Comparison of ENCODE assay signal across 10 mouse cellular contexts in genomic region chr1:138835355-138835900, GRCm38 (mm10). TPM values are rescaled to one million over a fixed set of nuclear protein-coding genes. Genes with fewer than 3 reads are reported as not detected.
DNase-seq lines count a peak whose midpoint lies in the region; ATAC-seq and TF ChIP-seq lines count a peak whose summit lies in the region.
"Had no signal": no experiment of that assay in that cellular context is flagged by ENCODE, and none has a peak within 500 bp of the region (broad histone marks: within the 10 kb centered on the region; RNA-seq: fewer than 3 reads in every experiment).

No protein-coding gene starts in this region.

- intact Hi-C loops in gastrocnemius, postnatal 36 days (cut with DNase I) = loop anchor here (5.0 kb wide), 3 partner anchors 247 to 432 kb away; no protein-coding TSS in a partner anchor

- H3K4me2 ChIP-seq in heart, postnatal 0 days (ENCODE audit: low read depth, low read length) = no peak overlapping the region
- H3K4me2 ChIP-seq in limb, embryonic 13.5 days (replicated peaks) = peak overlapping the region; percentile 81
- H3K4me2 ChIP-seq: heart, embryonic 13.5 days had no signal

- TF ChIP-seq EP300 in heart, postnatal 0 days (IDR thresholded peaks at IDR 0.05; ENCODE audit: low read depth) = no peak

- ATAC-seq in heart, postnatal 0 days (ENCODE audit: insufficient read depth, low read depth) = no peak
- no peak for ATAC-seq in limb, embryonic 13.5 days (ENCODE audit: low FRiP score, low read depth)

- peak; percentile 77 for DNase-seq in heart, postnatal 0 days (ENCODE audit: low spot score)
- DNase-seq in heart, embryonic 10.5 days (ENCODE audit: low spot score) = no peak
- DNase-seq in CD4-positive, CD25-positive, alpha-beta regulatory T cell, adult 2 months (ENCODE audit: low read depth, low spot score) = peak; percentile 72
- peak; percentile 67 to 82 for DNase-seq in cerebellum, postnatal 10 days
- no peak for DNase-seq in ovary, postnatal 36 days (ENCODE audit: low spot score)
- DNase-seq in gastrocnemius, postnatal 36 days = no peak
- no peak for DNase-seq in adrenal gland, adult 8-10 months

- no peak overlapping the region for H3K9ac ChIP-seq in heart, postnatal 0 days (replicated peaks; ENCODE audit: low read depth, low read length)
- H3K9ac ChIP-seq in limb, embryonic 13.5 days = no peak overlapping the region
- H3K9ac ChIP-seq: heart, embryonic 13.5 days had no signal

- H3K4me1 ChIP-seq in heart, postnatal 0 days (ENCODE audit: control insufficient read depth, insufficient read depth) = no peaks in the 10 kb centered on the region
- 0 out of 2 replicates have a peak, but pooled peaks cover 5% of the 10 kb centered on the region for H3K4me1 ChIP-seq in heart, embryonic 10.5 days
- H3K4me1 ChIP-seq in limb, embryonic 13.5 days = peaks cover 48% of the 10 kb centered on the region

- peaks cover 78% of the 10 kb centered on the region for H3K27me3 ChIP-seq in heart, postnatal 0 days (ENCODE audit: control insufficient read depth, insufficient read depth, low read length)
- peaks cover 85% of the 10 kb centered on the region for H3K27me3 ChIP-seq in heart, embryonic 10.5 days (ENCODE audit: insufficient read depth, poor library complexity, severe bottlenecking)
- peaks cover 45% of the 10 kb centered on the region for H3K27me3 ChIP-seq in limb, embryonic 13.5 days

- 2% methylated on average over 3 of the region's 3 CpGs for WGBS in heart, postnatal 0 days
- 3% methylated on average over 3 of the region's 3 CpGs for WGBS in heart, embryonic 10.5 days
- WGBS in limb, embryonic 13.5 days = 5% methylated on average over 3 of the region's 3 CpGs

- H3K36me3 ChIP-seq in heart, postnatal 0 days (replicated peaks; ENCODE audit: control insufficient read depth, insufficient read depth, low read length) = no peaks in the 10 kb centered on the region
- H3K36me3 ChIP-seq in heart, embryonic 10.5 days = no peaks in the 10 kb centered on the region
- H3K36me3 ChIP-seq in limb, embryonic 13.5 days = peaks cover 3% of the 10 kb centered on the region; the same call in 1 of the 2 replicates
- H3K36me3 ChIP-seq: heart, embryonic 13.5 days had no signal

- no peak overlapping the region for H3K27ac ChIP-seq in heart, postnatal 0 days (ENCODE audit: low read depth)
- no peak overlapping the region for H3K27ac ChIP-seq in heart, embryonic 10.5 days
- H3K27ac ChIP-seq in limb, embryonic 13.5 days = no peak overlapping the region; the same call in 1 of the 2 replicates
- H3K27ac ChIP-seq: heart, embryonic 13.5 days had no signal

- TF ChIP-seq CTCF in heart, postnatal 0 days (IDR thresholded peaks at IDR 0.05; ENCODE audit: low read depth) = peak; percentile 72

- H3K9me3 ChIP-seq in heart, postnatal 0 days (replicated peaks; ENCODE audit: control insufficient read depth, low read length) = no peaks in the 10 kb centered on the region
- no peaks in the 10 kb centered on the region for H3K9me3 ChIP-seq in heart, embryonic 10.5 days
- no peaks in the 10 kb centered on the region for H3K9me3 ChIP-seq in limb, embryonic 13.5 days
- H3K9me3 ChIP-seq: heart, embryonic 13.5 days had no signal

- H3K4me3 ChIP-seq in heart, postnatal 0 days (ENCODE audit: low read depth, low read length) = no peak overlapping the region
- no peak overlapping the region for H3K4me3 ChIP-seq in heart, embryonic 10.5 days
- peak overlapping the region; percentile 71; the same call in 1 of the 2 replicates for H3K4me3 ChIP-seq in limb, embryonic 13.5 days
- H3K4me3 ChIP-seq: heart, embryonic 13.5 days; myocyte had no signal

RNA-seq across cellular contexts. Expression of gene Lhx9, which starts 12.9 kb away (rescaled TPM):
- not detected in 2 replicates for total RNA-seq in heart, postnatal 0 days (2014; rRNA removed; ENCODE audit: low replicate concordance)
- 0.05 TPM in 2 replicates for polyA plus RNA-seq in heart, postnatal 0 days (2015; fragmentation: Nextera tagmentation; extraction: Ambion mirVana)
- polyA plus RNA-seq in heart, embryonic 10.5 days (2016; fragmentation: Nextera tagmentation; extraction: Ambion mirVana) = 3.5 and 5.2 TPM in 2 replicates
- polyA plus RNA-seq in limb, embryonic 13.5 days (2015; fragmentation: Nextera tagmentation; extraction: Ambion mirVana) = 34.5 and 40.2 TPM in 2 replicates
- total RNA-seq in gastrocnemius, postnatal 36 days (2021) = not detected
- not detected for total RNA-seq in adrenal gland, adult 8-10 months (2022)

RNA-seq across cellular contexts. Expression of gene 2310009B15Rik, which starts 21.2 kb away (rescaled TPM):
- 30.8 and 43.9 TPM in 2 replicates for total RNA-seq in heart, postnatal 0 days (2014; rRNA removed; ENCODE audit: low replicate concordance)
- 42.7 and 48.2 TPM in 2 replicates for polyA plus RNA-seq in heart, postnatal 0 days (2015; fragmentation: Nextera tagmentation; extraction: Ambion mirVana)
- 27.0 and 30.2 TPM in 2 replicates for polyA plus RNA-seq in heart, embryonic 10.5 days (2016; fragmentation: Nextera tagmentation; extraction: Ambion mirVana)
- polyA plus RNA-seq in limb, embryonic 13.5 days (2015; fragmentation: Nextera tagmentation; extraction: Ambion mirVana) = 44.1 and 46.0 TPM in 2 replicates
- total RNA-seq in gastrocnemius, postnatal 36 days (2021) = 10 to 100 TPM; 11.2 to 18.4 TPM
- total RNA-seq in adrenal gland, adult 8-10 months (2022) = 10 to 100 TPM; 19.5 to 24.4 (median 19.9) TPM

Comparison
In these comparisons a context has a peak if more than half of its experiments do, and no peak if none do; other contexts are left out.
1. DNase-seq: peak in heart, postnatal 0 days (single experiment), CD4-positive, CD25-positive, alpha-beta regulatory T cell, adult 2 months (single experiment) and cerebellum, postnatal 10 days (2 of 2); none in heart, embryonic 10.5 days (single experiment), ovary, postnatal 36 days (single experiment), gastrocnemius, postnatal 36 days (0 of 2) and adrenal gland, adult 8-10 months (single experiment).